8 mouse cellular contexts compared by ENCODE assay signal in genomic region chr16:91724247-91724646, GRCm38 (mm10). TPM values are rescaled to one million over a fixed set of nuclear protein-coding genes. Genes with fewer than 3 reads are reported as not detected.
A peak's percentile ranks its signal among the peaks of the same experiment; 100 is the strongest.
DNase-seq lines count a peak whose midpoint lies in the region.

No protein-coding gene starts in this region.

- intact Hi-C loops in heart, postnatal 25 days (cut with DNase I): loop anchor here (1.0 to 10.0 kb wide), 3 partner anchors 159 to 571 kb away; partner anchors contain the start of gene Kcne2

- DNase-seq in heart, adult 18-20 months: peak; percentile 66 to 80
- no peak for DNase-seq in heart, postnatal 25 days (ENCODE audit: low spot score)
- DNase-seq in urinary bladder, postnatal 25 days (ENCODE audit: low spot score): peak; percentile 46
- no peak for DNase-seq in urinary bladder, postnatal 4 days (ENCODE audit: low spot score in 2 of 2)
- DNase-seq in cerebellum, postnatal 14 days: peak; percentile 68 to 69
- peak; percentile 73 for DNase-seq in kidney, postnatal 10 days
- DNase-seq in mesoderm, embryonic 11.5 days (ENCODE audit: low read depth, low spot score): peak; percentile 53
- DNase-seq in frontal cortex, postnatal 14 days (ENCODE audit: low spot score in 2 of 2): no peak

RNA-seq across cellular contexts. Expression of gene Cryzl1, which starts 4.5 kb away (rescaled TPM):
- 10 to 100 TPM; 23.0 to 25.0 TPM for total RNA-seq in heart, adult 18-20 months (2021)
- 10 to 100 TPM; 22.7 to 24.7 TPM for total RNA-seq in heart, postnatal 25 days (2021)

RNA-seq across cellular contexts. Expression of gene Itsn1, which starts 4.8 kb away (rescaled TPM):
- 10 to 100 TPM; 50.2 to 53.6 TPM for total RNA-seq in heart, adult 18-20 months (2021)
- total RNA-seq in heart, postnatal 25 days (2021): 10 to 100 TPM; 40.8 to 56.7 TPM

RNA-seq across cellular contexts. Expression of gene Donson, which starts 35.7 kb away (rescaled TPM):
- total RNA-seq in heart, adult 18-20 months (2021): 1 to 10 TPM; 2.9 to 3.6 TPM
- 1 to 10 TPM; 2.5 to 3.7 TPM for total RNA-seq in heart, postnatal 25 days (2021)

Comparison
In these comparisons a context has a peak if more than half of its experiments do, and no peak if none do; other contexts are left out.
1. DNase-seq: peak in heart, adult 18-20 months (2 of 2), urinary bladder, postnatal 25 days (single experiment), cerebellum, postnatal 14 days (2 of 2), kidney, postnatal 10 days (single experiment) and mesoderm, embryonic 11.5 days (single experiment); none in heart, postnatal 25 days (single experiment), urinary bladder, postnatal 4 days (0 of 2) and frontal cortex, postnatal 14 days (0 of 2).